Mouse (Mus musculus) neutrophil, adult 83 days (primary cell): ENCODE data around the gene Tnfsf8. TPM values are rescaled to one million over a fixed set of nuclear protein-coding genes. Genes with fewer than 3 reads are reported as not detected.

ENCODE experiments used
- total RNA-seq, 2 experiments: library from RNA; stranded (reverse); gene quantifications; one replicate each; pipeline ENCODE4 v1.2.4; 2023

The Tnfsf8 gene
- total RNA-seq, result under 1 TPM; 0.09 to 0.13 TPM

DNA sequence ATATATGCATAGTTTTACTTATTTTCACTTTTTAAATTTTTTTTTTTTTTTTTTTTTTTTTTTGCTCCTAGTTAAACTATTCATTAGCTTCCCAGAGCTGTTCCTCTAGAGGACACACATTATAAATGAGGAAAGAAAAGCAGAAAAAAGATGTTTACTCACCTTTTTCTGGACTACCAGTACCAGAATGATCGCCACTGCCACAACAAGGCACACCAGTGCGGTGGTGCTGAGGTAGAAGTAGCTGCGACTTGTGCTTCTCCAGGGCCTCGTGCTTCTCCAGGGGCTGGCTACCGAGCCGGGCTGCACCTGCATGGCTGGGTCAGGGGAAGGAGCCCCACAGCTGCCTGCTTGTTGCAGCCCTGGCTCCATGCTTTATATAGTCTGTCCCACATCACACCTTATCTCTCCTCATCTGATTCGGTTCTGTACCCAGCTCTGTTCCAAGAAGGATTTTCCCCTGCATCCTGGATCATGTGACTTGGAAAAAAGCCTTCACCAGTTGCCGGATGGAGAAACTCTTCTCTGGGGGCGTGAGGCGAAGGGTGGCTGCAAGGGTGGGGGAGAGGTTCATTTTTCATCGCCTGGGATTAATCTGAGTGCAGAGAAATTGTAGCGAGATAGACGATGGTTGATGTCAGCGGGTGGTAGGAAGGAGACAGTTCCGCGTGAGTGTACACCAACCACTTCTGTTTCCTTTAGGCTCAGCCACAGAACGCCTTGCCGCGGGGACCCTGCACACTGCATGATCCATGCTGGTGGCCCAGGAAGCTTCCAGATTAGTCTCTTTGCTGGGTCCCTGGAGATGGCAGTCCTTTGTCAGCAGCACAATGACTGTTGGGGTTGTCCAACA is at the start of gene Tnfsf8:
Gene Tnfsf8, minus strand, starts transcription at position 660 of the 853 bp plus-strand sequence.

Other genes with a start within 250 kb of the Tnfsf8 start
- gene Tex48, start 238.9 kb downstream of the Tnfsf8 start, total RNA-seq, result not detected
- not detected for gene Gm11214, start 198.0 kb downstream of the Tnfsf8 start, total RNA-seq
- under 1 TPM in 1 of 2 experiments, not detected in 1; 0.09 TPM for gene Tnfsf15, start 116.2 kb downstream of the Tnfsf8 start, total RNA-seq
- gene Tnc, start 185.7 kb upstream of the Tnfsf8 start, total RNA-seq, result under 1 TPM; 0.60 to 0.88 TPM